Mouse (Mus musculus) CD4-positive helper T cell, adult 2 months (primary cell): ENCODE results near the gene Macf1.

Experiments used
- DNase-seq: peaks from one replicate; pipeline ENCODE4 v3.0.0-alpha.2; 2012; ENCODE audit warnings: low read depth, missing footprints, low spot score

Macf1 gene

GRCm38 (mm10) chr4:123411006-123411731, 273.0 kb downstream of the Macf1 start:
- peak; percentile 46 for DNase-seq

- no peak for DNase-seq
Measured at GRCm38 (mm10) chr4:123409752-123410151, 274.4 kb downstream of the Macf1 start.

DNA sequence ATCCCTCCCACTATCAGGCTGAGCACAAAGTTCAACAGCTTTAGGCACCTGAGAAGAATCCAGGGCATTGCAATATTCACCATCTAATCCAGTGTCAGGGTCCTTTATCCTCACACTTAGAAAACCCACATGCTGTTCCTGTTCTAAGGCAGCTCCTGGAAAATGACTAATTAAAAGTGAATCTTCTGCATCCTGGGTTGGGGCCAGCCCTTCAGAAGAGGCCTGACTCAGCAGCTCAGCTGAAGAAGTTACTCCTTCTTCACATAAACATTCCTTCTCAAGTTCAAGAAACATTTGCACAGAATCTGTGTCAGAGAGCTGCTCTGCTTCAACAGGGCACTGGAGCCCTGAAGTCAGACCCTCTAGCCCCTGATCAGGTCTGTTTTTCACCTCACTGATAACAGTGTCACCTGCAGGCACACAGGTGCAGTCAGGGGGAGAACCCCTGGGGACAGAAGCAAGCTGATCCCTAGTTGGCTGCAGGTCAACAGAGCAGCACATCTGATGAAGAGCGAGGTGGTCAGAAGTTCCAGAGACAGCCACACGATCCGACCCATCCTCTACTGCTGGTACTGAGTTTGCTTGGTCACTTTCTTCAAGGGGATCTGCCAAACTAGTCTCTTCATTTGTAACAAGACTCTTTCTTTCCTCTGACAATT, 275.0 kb downstream of the Macf1 start:
- no peak for DNase-seq

- DNase-seq, result no peak
Measured at GRCm38 (mm10) chr4:123407792-123408191, 276.4 kb downstream of the Macf1 start.

DNA sequence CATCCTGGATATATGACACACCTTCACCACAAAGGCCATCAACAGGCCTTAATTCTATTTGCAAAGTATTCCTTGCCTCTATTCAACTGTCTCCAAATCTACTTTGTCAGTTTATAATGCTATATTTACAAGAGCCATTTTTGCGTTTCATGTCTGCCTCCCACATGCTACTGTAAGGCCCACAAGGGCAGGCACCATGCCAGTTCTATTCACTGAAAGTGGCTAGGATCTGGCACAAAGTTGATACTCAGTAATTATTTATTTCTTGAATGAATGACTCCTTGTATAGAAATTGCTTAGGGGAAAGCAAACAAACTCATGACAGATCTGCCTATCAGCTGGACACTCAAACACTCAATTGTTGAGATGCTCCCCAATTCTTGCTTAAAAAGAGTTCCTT, 280.1 kb downstream of the Macf1 start:
- no peak for DNase-seq

GRCm38 (mm10) chr4:123402244-123402643, 281.9 kb downstream of the Macf1 start:
- no peak for DNase-seq

DNA sequence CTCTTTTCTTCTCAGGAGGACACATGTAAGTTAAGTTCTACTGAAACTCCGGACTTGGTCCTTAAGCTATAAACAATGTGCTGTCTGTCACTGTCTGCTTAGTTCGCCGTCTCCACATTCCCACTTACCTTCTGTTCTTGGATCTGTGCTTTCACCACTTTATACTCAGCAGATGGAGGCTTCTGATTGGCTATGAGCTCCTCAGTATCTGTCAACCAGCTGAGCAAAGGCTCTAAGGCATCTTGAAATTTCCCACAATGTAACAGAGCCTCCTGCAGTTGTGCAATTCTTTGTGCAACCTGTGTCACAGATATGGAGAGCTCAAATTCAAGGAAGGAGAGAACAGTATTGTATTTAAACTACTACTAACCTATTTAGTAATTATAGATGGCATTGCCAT, 282.9 kb downstream of the Macf1 start:
- DNase-seq, result no peak

DNA sequence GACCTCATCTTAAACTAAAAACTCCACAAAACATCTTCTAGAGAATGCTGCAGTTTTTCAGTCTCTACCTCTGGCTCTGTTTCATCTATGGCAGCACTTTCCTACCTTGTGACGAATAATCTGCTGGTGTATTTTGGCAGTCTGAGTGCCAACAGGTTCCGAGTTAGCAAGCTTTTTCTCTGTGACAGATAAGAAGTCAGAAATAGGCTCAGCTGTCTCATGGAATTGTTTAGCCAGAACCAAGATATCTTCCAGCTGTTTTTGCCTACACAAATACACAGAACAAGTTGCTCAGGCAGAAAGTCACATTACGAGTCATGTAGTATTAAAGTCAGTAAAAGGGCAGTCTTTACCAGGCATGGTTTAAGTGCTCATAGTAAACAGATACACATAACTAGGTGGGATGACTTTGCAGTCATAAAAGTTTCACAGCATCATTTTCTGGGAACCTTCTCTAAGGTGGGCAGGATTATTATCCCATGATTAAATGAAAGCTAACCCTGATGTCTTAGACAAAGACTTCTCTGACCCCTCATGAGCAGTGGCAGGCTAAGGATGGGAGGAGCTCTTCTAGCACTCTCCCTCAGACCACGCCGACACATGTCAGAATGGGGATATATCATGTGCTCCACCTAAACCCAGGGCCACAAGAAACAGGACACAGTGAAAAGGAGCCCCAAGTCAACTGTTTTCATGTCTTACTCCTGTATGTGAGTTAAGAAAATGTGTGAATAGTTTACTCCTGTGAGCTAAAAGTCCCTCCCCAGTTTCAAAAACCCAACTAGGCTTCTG, 286.3 kb downstream of the Macf1 start:
- DNase-seq, result no peak

- DNase-seq, result no peak
Measured at GRCm38 (mm10) chr4:123397049-123397448, 287.1 kb downstream of the Macf1 start.

DNA sequence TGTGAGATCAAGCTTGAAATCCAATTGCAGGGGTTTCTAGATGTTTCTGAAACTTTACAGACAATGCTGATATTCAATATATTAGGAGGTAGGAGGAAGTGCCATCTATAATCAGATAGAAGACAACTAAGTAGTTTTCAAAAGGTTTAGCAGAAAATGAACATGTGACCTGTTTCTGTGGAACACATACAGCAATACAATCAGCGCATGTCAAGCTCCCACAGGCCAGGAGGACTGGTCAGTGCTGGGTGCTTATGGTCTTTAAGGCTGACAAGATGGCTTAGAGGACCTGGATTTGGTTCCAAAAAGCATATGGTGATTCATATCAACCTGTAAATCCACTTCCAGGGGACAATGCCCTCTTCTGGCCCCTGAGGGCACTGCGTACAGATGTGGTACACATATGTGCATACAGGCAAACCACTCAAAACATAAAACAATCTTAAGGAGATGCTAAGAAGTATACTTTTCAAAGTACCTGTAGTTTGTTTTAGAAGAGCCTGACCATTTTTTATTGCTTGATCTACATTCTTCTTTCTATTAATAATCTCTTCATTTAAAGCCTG, 288.6 kb downstream of the Macf1 start:
- peak; percentile 17 for DNase-seq

DNA sequence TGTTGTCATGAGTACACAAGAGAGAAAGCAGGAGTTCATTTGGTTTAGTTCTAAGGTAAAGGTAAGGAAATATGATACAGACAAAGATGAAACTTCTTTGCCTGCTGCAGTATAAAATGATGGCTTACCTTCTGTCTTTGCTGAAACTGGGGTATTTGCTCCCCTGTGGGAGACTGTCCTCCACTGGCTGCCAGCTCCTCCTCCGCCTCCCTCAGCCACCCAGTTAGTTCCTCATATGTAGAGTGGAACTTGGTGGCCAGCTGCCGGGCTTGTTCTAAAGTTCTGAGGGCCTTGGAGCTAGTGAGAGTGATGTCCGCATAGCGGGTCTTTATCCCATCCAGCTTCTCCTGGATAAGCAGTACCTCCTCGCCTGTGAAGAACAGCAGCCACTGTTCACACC, 289.3 kb downstream of the Macf1 start:
- DNase-seq, result no peak

- no peak for DNase-seq
Measured at GRCm38 (mm10) chr4:123394269-123394668, 289.9 kb downstream of the Macf1 start.

GRCm38 (mm10) chr4:123393004-123393403, 291.2 kb downstream of the Macf1 start:
- no peak for DNase-seq

- DNase-seq, result peak; percentile 57
Measured at GRCm38 (mm10) chr4:123392187-123392586, 292.0 kb downstream of the Macf1 start.

GRCm38 (mm10) chr4:123385028-123385427, 299.1 kb downstream of the Macf1 start:
- no peak for DNase-seq

DNA sequence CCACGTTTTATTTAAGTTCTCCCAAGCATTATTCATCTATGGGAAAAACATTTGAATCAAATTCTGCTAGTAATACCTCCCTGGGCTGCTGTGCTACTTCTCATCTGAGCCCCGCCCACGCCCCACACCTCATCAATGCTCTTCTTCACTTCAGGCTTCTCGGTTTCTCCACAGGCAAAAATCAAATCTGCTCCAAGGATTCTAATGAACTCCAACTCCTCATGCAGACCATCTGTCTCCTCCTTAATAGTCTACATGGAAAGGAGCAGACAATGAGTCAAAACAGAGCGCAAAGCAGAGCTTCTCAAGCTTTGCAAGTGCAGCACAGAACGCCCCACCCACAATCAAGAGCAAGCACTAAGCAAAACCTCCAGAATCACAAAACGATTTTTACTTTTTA, 301.0 kb downstream of the Macf1 start:
- no peak for DNase-seq

GRCm38 (mm10) chr4:123382051-123382450, 302.1 kb downstream of the Macf1 start:
- no peak for DNase-seq

DNA sequence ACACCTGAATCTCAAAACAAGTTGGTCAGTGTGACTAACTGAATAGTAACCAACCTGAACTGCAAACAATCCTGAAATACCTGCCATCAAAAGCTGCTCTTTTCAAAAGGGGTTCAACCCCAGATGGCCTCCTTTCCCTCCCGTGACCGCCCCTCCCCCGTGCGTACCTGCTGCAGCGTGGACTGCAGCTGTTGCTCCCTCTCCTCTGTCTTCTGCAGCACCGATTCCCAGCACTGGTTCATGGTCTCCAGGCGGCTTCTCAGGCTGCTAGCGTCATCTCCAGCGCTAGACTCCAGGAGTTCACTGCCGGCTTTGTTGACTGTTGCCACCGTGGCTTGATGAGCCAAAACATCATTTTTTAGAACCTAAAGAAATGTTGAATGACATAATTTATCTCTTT, 302.6 kb downstream of the Macf1 start:
- no peak for DNase-seq

DNA sequence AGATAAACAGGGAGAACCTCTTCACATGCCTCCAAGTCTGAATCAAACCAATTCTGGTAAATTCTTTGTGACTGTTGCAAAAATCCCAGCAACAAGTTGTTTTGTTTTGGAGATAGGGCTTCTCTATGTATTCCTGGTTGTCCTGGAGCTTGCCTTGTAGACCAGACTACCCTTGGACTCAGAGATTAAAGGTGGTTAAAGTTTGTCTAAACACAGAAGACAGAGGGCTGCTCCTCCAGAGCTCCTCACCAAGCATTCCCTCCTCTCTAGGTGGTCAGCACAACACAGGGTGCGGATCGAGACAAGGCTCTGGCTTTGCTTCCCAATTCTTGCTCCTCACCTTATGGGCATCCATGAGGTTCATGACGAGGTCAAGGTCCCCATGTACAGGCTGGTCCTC, 308.1 kb downstream of the Macf1 start:
- no peak for DNase-seq

DNA sequence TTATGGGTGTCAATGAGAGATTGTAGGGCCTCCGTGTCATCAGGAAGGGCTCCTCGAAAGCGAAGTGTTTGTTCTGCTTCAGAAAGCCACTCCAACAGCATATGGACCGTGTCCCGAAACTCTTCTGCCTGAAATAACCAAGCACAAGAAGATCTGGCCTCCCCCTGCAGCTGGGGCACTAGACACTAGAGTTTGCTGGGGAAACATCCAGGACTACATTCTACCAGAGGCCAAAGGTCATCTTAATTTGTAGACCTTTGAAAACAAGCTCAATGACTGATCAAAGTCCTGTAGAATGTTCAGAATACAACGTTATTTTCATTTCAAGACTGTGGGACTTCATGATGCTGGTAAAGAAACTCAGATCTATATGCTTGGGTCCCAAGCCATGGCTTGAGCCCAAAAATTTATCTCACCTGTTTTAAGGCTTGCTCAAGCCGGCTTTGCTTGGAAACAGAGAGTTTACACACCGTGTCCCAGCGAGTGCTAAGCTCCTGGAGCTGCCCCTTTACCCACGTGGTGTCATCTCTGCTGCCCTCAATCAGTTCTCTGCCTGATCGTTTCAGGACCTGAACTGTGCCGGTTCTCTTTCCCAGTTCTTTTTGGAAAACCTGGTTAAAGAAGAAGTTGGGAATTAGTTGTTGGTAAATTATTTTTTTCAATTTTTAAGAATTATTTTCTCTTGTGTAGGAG, 309.7 kb downstream of the Macf1 start:
- no peak for DNase-seq

GRCm38 (mm10) chr4:123363555-123363954, 320.6 kb downstream of the Macf1 start:
- DNase-seq, result no peak

DNA sequence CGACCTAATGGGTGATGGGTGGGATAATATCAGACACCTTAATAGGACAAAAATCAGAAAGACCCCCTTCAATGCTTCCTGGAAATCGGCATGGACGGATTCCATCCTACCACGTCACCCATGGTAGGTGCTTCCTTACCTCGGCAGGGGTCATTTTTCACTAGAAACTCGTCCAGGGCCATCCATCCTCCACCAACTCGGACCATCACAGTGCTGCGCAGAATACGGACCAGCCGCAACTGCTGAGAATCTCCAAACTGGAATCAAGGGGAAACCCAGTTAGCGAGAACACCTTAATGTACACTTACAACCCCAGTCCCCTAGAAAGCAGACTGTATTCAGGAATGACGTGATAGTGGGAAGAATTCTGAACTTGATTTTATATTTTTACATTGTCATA, 323.4 kb downstream of the Macf1 start:
- no peak for DNase-seq
